Mouse (Mus musculus) urinary bladder, postnatal 14 days (tissue): ENCODE results near the gene Fibin.

ENCODE experiments used
- DNase-seq: peaks from one replicate; pipeline ENCODE4 v3.0.0; 2021; ENCODE audit warnings: low spot score

The Fibin gene

GRCm38 (mm10) chr2:110314074-110314473, 48.9 kb downstream of the Fibin start:
- no peak for DNase-seq

GRCm38 (mm10) chr2:110313305-110313824, 49.6 kb downstream of the Fibin start:
- no peak for DNase-seq
